In genomic region chr9:116220159-116220515, GRCm38 (mm10) we compare ENCODE assay signal across 24 mouse cellular contexts. TPM values are rescaled to one million over a fixed set of nuclear protein-coding genes. Genes with fewer than 3 reads are reported as not detected.
DNase-seq lines count a peak whose midpoint lies in the region; ATAC-seq and TF ChIP-seq lines count a peak whose summit lies in the region.
"Had no signal": no experiment of that assay in that cellular context is flagged by ENCODE, and none has a peak within 500 bp of the region (broad histone marks: within the 10 kb centered on the region; RNA-seq: fewer than 3 reads in every experiment).

No protein-coding gene starts in this region.

- H3K27me3 ChIP-seq in kidney, embryonic 15.5 days, result no peaks in the 10 kb centered on the region
- no peaks in the 10 kb centered on the region for H3K27me3 ChIP-seq in limb, embryonic 13.5 days
- H3K27me3 ChIP-seq in stomach, postnatal 0 days (ENCODE audit: control insufficient read depth, insufficient read depth, low read length), result no peaks in the 10 kb centered on the region
- H3K27me3 ChIP-seq: forebrain, embryonic 13.5 days; midbrain, embryonic 12.5 days; neural tube, embryonic 15.5 days had no signal

- 0 out of 2 replicates have a peak overlapping the region, but pooled peaks have one; percentile 85 for H3K27ac ChIP-seq in kidney, embryonic 15.5 days
- peak overlapping the region; percentile 87 for H3K27ac ChIP-seq in limb, embryonic 13.5 days
- peak overlapping the region; percentile 1; the same call in 1 of the 2 replicates for H3K27ac ChIP-seq in stomach, postnatal 0 days (replicated peaks)
- H3K27ac ChIP-seq: left cerebral cortex, adult 2 months; liver, embryonic 14.5 days; midbrain, embryonic 12.5 days had no signal

- H3K4me2 ChIP-seq in kidney, embryonic 15.5 days, result no peak overlapping the region
- H3K4me2 ChIP-seq in limb, embryonic 13.5 days (replicated peaks), result peak overlapping the region; percentile 30
- H3K4me2 ChIP-seq in stomach, postnatal 0 days (replicated peaks; ENCODE audit: low read depth), result no peak overlapping the region
- H3K4me2 ChIP-seq: forebrain, embryonic 13.5 days; heart, embryonic 13.5 days; midbrain, embryonic 12.5 days; neural tube, embryonic 15.5 days had no signal

- H3K9ac ChIP-seq in kidney, embryonic 15.5 days, result no peak overlapping the region
- no peak overlapping the region for H3K9ac ChIP-seq in limb, embryonic 13.5 days
- no peak overlapping the region for H3K9ac ChIP-seq in stomach, postnatal 0 days (ENCODE audit: low read length)
- H3K9ac ChIP-seq: forebrain, embryonic 13.5 days; heart, embryonic 13.5 days; liver, embryonic 14.5 days; midbrain, embryonic 12.5 days; neural tube, embryonic 15.5 days had no signal

- no peak for ATAC-seq in kidney, embryonic 15.5 days (replicated peaks; ENCODE audit: low FRiP score)
- ATAC-seq in limb, embryonic 13.5 days (ENCODE audit: low FRiP score, low read depth), result peak; percentile 51
- no peak for ATAC-seq in stomach, postnatal 0 days (ENCODE audit: low FRiP score, low TSS enrichment)
- ATAC-seq: forebrain, embryonic 13.5 days; intestine, postnatal 0 days had no signal

- WGBS in kidney, embryonic 15.5 days, result 89% methylated on average over 4 of the region's 4 CpGs
- 56% methylated on average over 4 of the region's 4 CpGs for WGBS in limb, embryonic 13.5 days
- WGBS in stomach, postnatal 0 days, result 78% methylated on average over 4 of the region's 4 CpGs

- H3K36me3 ChIP-seq in kidney, embryonic 15.5 days, result no peaks in the 10 kb centered on the region
- H3K36me3 ChIP-seq in limb, embryonic 13.5 days, result no peaks in the 10 kb centered on the region
- H3K36me3 ChIP-seq in stomach, postnatal 0 days (ENCODE audit: control insufficient read depth, insufficient read depth, low read length), result no peaks in the 10 kb centered on the region
- H3K36me3 ChIP-seq: heart, embryonic 13.5 days; midbrain, embryonic 12.5 days; neural tube, embryonic 15.5 days had no signal

- TF ChIP-seq EP300 in stomach, postnatal 0 days (optimal IDR thresholded peaks at IDR 0.05), result no peak

- no peak overlapping the region for H3K4me3 ChIP-seq in kidney, embryonic 15.5 days (replicated peaks)
- no peak overlapping the region for H3K4me3 ChIP-seq in limb, embryonic 13.5 days
- no peak overlapping the region for H3K4me3 ChIP-seq in stomach, postnatal 0 days (ENCODE audit: low read depth, low read length)
- H3K4me3 ChIP-seq: forebrain, embryonic 13.5 days; heart, adult 2 months; heart, embryonic 13.5 days; left cerebral cortex, adult 2 months; midbrain, embryonic 12.5 days; neural tube, embryonic 15.5 days had no signal

- no peaks in the 10 kb centered on the region for H3K9me3 ChIP-seq in kidney, embryonic 15.5 days (replicated peaks)
- no peaks in the 10 kb centered on the region for H3K9me3 ChIP-seq in limb, embryonic 13.5 days
- H3K9me3 ChIP-seq in stomach, postnatal 0 days (ENCODE audit: control insufficient read depth, low read length), result no peaks in the 10 kb centered on the region
- H3K9me3 ChIP-seq: forebrain, embryonic 13.5 days; midbrain, embryonic 12.5 days; neural tube, embryonic 15.5 days had no signal

- intact Hi-C loops in left cerebral cortex, postnatal 25 days (cut with DNase I), result no loop called here

- no peak for TF ChIP-seq CTCF in stomach, postnatal 0 days (IDR thresholded peaks at IDR 0.05; ENCODE audit: low read depth)

- DNase-seq in kidney, postnatal 25 days, result no peak
- DNase-seq in spleen, postnatal 36 days (ENCODE audit: low spot score in 2 of 2), result peak; percentile 35 to 50
- no peak for DNase-seq in spleen, postnatal 4 days (ENCODE audit: low spot score in 2 of 2)
- no peak for DNase-seq in stomach, postnatal 0 days (ENCODE audit: low spot score)
- no peak for DNase-seq in cerebellum, adult 9-10 months
- no peak for DNase-seq in left cerebral cortex, postnatal 25 days (ENCODE audit: low spot score in 2 of 2)
- DNase-seq: adrenal gland, postnatal 10 days; cerebellum, adult 2 months; gastrocnemius, postnatal 36 days; heart, adult 2 months; heart, postnatal 14 days; kidney, postnatal 4 days; spleen, adult 18-20 months; thymus, postnatal 4 days had no signal

- H3K4me1 ChIP-seq in kidney, embryonic 15.5 days, result peaks cover 36% of the 10 kb centered on the region
- peaks cover 48% of the 10 kb centered on the region for H3K4me1 ChIP-seq in limb, embryonic 13.5 days
- peaks cover 9% of the 10 kb centered on the region for H3K4me1 ChIP-seq in stomach, postnatal 0 days (replicated peaks; ENCODE audit: control insufficient read depth, insufficient read depth)
- H3K4me1 ChIP-seq: midbrain, embryonic 12.5 days had no signal

RNA-seq across cellular contexts. Expression of gene Tgfbr2, which starts 45.0 kb away (rescaled TPM):
- 30.8 and 31.5 TPM in 2 replicates for polyA plus RNA-seq in kidney, embryonic 15.5 days (2015; fragmentation: Nextera tagmentation; extraction: Ambion mirVana)
- polyA plus RNA-seq in limb, embryonic 13.5 days (2015; fragmentation: Nextera tagmentation; extraction: Ambion mirVana), result 39.5 and 43.1 TPM in 2 replicates
- polyA plus RNA-seq in stomach, postnatal 0 days (2015; fragmentation: Nextera tagmentation; extraction: Ambion mirVana), result 16.8 and 18.5 TPM in 2 replicates
- total RNA-seq in left cerebral cortex, postnatal 25 days (2021), result 10 to 100 TPM; 13.1 to 13.8 TPM
- total RNA-seq: MEL had no signal

Comparison
In these comparisons a context has a peak if more than half of its experiments do, and no peak if none do; other contexts are left out.
1. DNase-seq: peak in spleen, postnatal 36 days (2 of 2); none in kidney, postnatal 25 days (0 of 2), spleen, postnatal 4 days (0 of 2), stomach, postnatal 0 days (single experiment), cerebellum, adult 9-10 months (single experiment) and left cerebral cortex, postnatal 25 days (0 of 2).
2. H3K27ac ChIP-seq: peak in every context shown above with its lines; median percentile 87 in limb, embryonic 13.5 days; 85 in kidney, embryonic 15.5 days; 1 in stomach, postnatal 0 days.